Mouse (Mus musculus): ENCODE measurements around the gene Inpp5f. TPM values are rescaled to one million over a fixed set of nuclear protein-coding genes. Genes with fewer than 3 reads are reported as not detected.

Gene Inpp5f
- polyA plus RNA-seq, 1 experiment from 2014 or later, result 8.3 TPM

- ATAC-seq, result peak; percentile 45
- H3K4me2 ChIP-seq (replicated peaks; ENCODE audit: low read depth), result no peak overlapping the region
- TF ChIP-seq CTCF (IDR thresholded peaks at IDR 0.05; ENCODE audit: low read depth), result no peak
- no peak overlapping the region for H3K27ac ChIP-seq (ENCODE audit: low read depth, low read length)
- no peak overlapping the region for H3K4me3 ChIP-seq (ENCODE audit: low read depth, low read length)
- no peaks in the 10 kb centered on the region for H3K36me3 ChIP-seq (ENCODE audit: control insufficient read depth, insufficient read depth)
- H3K4me1 ChIP-seq (replicated peaks; ENCODE audit: control insufficient read depth, insufficient read depth, low read length), result 0 out of 2 replicates have a peak, but pooled peaks cover 4% of the 10 kb centered on the region
- H3K9me3 ChIP-seq (ENCODE audit: control insufficient read depth), result no peaks in the 10 kb centered on the region
- H3K9ac ChIP-seq (ENCODE audit: low read depth, low read length), result no peak overlapping the region
- WGBS, result 29% methylated on average over 7 of the region's 7 CpGs
- H3K27me3 ChIP-seq (replicated peaks; ENCODE audit: control insufficient read depth, insufficient read depth, low read length), result no peaks in the 10 kb centered on the region
These were observed 11.3 kb downstream of the Inpp5f start for GRCm38 (mm10) chr7:128622266-128622961.

GRCm38 (mm10) chr7:128622994-128623393, 11.9 kb downstream of the Inpp5f start:
- 0 out of 2 replicates have a peak, but pooled peaks cover 4% of the 10 kb centered on the region for H3K4me1 ChIP-seq (replicated peaks; ENCODE audit: control insufficient read depth, insufficient read depth, low read length)
- H3K9me3 ChIP-seq (ENCODE audit: control insufficient read depth), result no peaks in the 10 kb centered on the region
- no peak overlapping the region for H3K9ac ChIP-seq (ENCODE audit: low read depth, low read length)
- no peak overlapping the region for H3K27ac ChIP-seq (ENCODE audit: low read depth, low read length)
- TF ChIP-seq CTCF (IDR thresholded peaks at IDR 0.05; ENCODE audit: low read depth), result no peak
- no peak overlapping the region for H3K4me2 ChIP-seq (replicated peaks; ENCODE audit: low read depth)
- WGBS, result 57% methylated on average over 2 of the region's 2 CpGs
- H3K27me3 ChIP-seq (replicated peaks; ENCODE audit: control insufficient read depth, insufficient read depth, low read length), result no peaks in the 10 kb centered on the region
- ATAC-seq, result no peak
- no peak overlapping the region for H3K4me3 ChIP-seq (ENCODE audit: low read depth, low read length)
- H3K36me3 ChIP-seq (ENCODE audit: control insufficient read depth, insufficient read depth), result no peaks in the 10 kb centered on the region

- H3K27ac ChIP-seq (ENCODE audit: low read depth, low read length), result no peak overlapping the region
- 91% methylated on average over 2 of the region's 2 CpGs for WGBS
- no peak overlapping the region for H3K4me3 ChIP-seq (ENCODE audit: low read depth, low read length)
- H3K4me2 ChIP-seq (replicated peaks; ENCODE audit: low read depth), result no peak overlapping the region
- TF ChIP-seq CTCF (IDR thresholded peaks at IDR 0.05; ENCODE audit: low read depth), result no peak
- no peak for ATAC-seq
- no peaks in the 10 kb centered on the region for H3K36me3 ChIP-seq (ENCODE audit: control insufficient read depth, insufficient read depth)
- H3K9ac ChIP-seq (ENCODE audit: low read depth, low read length), result no peak overlapping the region
- H3K4me1 ChIP-seq (replicated peaks; ENCODE audit: control insufficient read depth, insufficient read depth, low read length), result 0 out of 2 replicates have a peak, but pooled peaks cover 4% of the 10 kb centered on the region
- no peaks in the 10 kb centered on the region for H3K27me3 ChIP-seq (replicated peaks; ENCODE audit: control insufficient read depth, insufficient read depth, low read length)
- H3K9me3 ChIP-seq (ENCODE audit: control insufficient read depth), result no peaks in the 10 kb centered on the region
These were observed 14.3 kb downstream of the Inpp5f start for GRCm38 (mm10) chr7:128625382-128625781.

- Histone ChIP-seq H3K4me2 (replicated peaks; ENCODE audit: low read depth) (no peak overlapping the region), H3K27ac (ENCODE audit: low read depth, low read length) (no peak overlapping the region), H3K9ac (ENCODE audit: low read depth, low read length) (no peak overlapping the region), H3K27me3 (replicated peaks; ENCODE audit: control insufficient read depth, insufficient read depth, low read length) (no peaks in the 10 kb centered on the region), H3K4me3 (ENCODE audit: low read depth, low read length) (no peak overlapping the region), H3K9me3 (ENCODE audit: control insufficient read depth) (no peaks in the 10 kb centered on the region), H3K36me3 (ENCODE audit: control insufficient read depth, insufficient read depth) (no peaks in the 10 kb centered on the region), H3K4me1 (replicated peaks; ENCODE audit: control insufficient read depth, insufficient read depth, low read length) (0 out of 2 replicates have a peak, but pooled peaks cover 4% of the 10 kb centered on the region)
- TF ChIP-seq CTCF (IDR thresholded peaks at IDR 0.05; ENCODE audit: low read depth), result no peak
- no peak for ATAC-seq
- 55% methylated on average over 5 of the region's 5 CpGs for WGBS
These were observed 15.5 kb downstream of the Inpp5f start for GRCm38 (mm10) chr7:128626601-128627000.

GRCm38 (mm10) chr7:128627251-128627650, 16.1 kb downstream of the Inpp5f start:
- Histone ChIP-seq H3K27me3 (replicated peaks; ENCODE audit: control insufficient read depth, insufficient read depth, low read length) (no peaks in the 10 kb centered on the region), H3K27ac (ENCODE audit: low read depth, low read length) (no peak overlapping the region), H3K36me3 (ENCODE audit: control insufficient read depth, insufficient read depth) (no peaks in the 10 kb centered on the region), H3K4me3 (ENCODE audit: low read depth, low read length) (no peak overlapping the region), H3K9ac (ENCODE audit: low read depth, low read length) (no peak overlapping the region), H3K9me3 (ENCODE audit: control insufficient read depth) (no peaks in the 10 kb centered on the region), H3K4me1 (replicated peaks; ENCODE audit: control insufficient read depth, insufficient read depth, low read length) (0 out of 2 replicates have a peak, but pooled peaks cover 4% of the 10 kb centered on the region), H3K4me2 (replicated peaks; ENCODE audit: low read depth) (no peak overlapping the region)
- WGBS, result 49% methylated on average over 2 of the region's 2 CpGs
- TF ChIP-seq CTCF (IDR thresholded peaks at IDR 0.05; ENCODE audit: low read depth), result no peak
- no peak for ATAC-seq

GRCm38 (mm10) chr7:128627723-128628122, 16.6 kb downstream of the Inpp5f start:
- no peak for TF ChIP-seq CTCF (IDR thresholded peaks at IDR 0.05; ENCODE audit: low read depth)
- WGBS, result 57% methylated on average over 1 of the region's 1 CpGs
- no peak overlapping the region for H3K27ac ChIP-seq (ENCODE audit: low read depth, low read length)
- H3K4me1 ChIP-seq (replicated peaks; ENCODE audit: control insufficient read depth, insufficient read depth, low read length), result no peaks in the 10 kb centered on the region
- no peak overlapping the region for H3K4me2 ChIP-seq (replicated peaks; ENCODE audit: low read depth)
- H3K9me3 ChIP-seq (ENCODE audit: control insufficient read depth), result no peaks in the 10 kb centered on the region
- H3K4me3 ChIP-seq (ENCODE audit: low read depth, low read length), result no peak overlapping the region
- no peaks in the 10 kb centered on the region for H3K27me3 ChIP-seq (replicated peaks; ENCODE audit: control insufficient read depth, insufficient read depth, low read length)
- no peak for ATAC-seq
- no peaks in the 10 kb centered on the region for H3K36me3 ChIP-seq (ENCODE audit: control insufficient read depth, insufficient read depth)
- H3K9ac ChIP-seq (ENCODE audit: low read depth, low read length), result no peak overlapping the region

All from intestine, postnatal 0 days (tissue).